Mouse (Mus musculus) embryo, embryonic 10.5 days (tissue): ENCODE results near the gene Acss3.
A peak's percentile ranks its signal among the peaks of the same experiment; 100 is the strongest.

ENCODE experiments used
- DNase-seq: peaks from one replicate; pipeline ENCODE4 v3.0.0-alpha.2; 2015; ENCODE audit warnings: low spot score

The Acss3 gene

DNA sequence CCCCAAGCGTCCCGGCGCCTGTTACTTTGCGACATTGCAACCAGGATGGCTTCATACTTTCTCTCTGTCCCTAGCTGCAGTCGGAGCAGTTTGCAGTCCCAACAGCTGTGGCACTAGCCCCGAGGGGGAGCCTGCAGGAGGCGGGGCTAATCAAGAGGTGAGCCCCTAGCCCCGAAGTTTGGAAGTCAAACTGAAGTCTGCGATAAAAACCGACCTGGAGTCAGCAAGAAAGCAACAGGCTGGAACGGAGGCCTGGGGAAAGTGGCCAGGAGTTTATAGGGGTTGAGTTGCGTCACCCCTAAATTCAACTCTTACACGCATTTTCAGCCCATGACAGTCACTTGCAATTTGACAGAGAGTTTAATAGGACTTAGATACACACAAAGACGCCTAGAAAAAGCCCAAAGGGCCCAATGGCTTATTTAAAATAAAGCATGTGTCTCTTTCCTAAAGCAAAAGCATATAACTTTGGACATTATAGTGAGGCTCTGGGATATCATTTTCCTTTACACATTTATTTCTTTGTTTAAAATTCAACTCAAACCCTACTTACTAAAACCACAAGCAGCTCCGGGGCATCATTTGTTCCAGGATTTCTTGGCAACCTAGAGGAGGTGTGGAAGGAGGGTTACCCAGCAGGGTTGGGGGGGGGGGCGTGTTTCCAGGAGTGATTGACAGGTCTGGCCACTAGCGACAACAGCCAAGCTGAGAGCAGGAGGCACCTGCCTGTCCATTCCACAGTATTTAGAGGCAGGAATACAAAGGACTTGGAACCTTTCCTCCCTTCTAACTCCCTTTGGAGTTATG, at the start of gene Acss3:
TSS of gene Acss3 (minus strand) at position 140 of the 807 bp plus-strand sequence.
- DNase-seq: peak; percentile 89

DNA sequence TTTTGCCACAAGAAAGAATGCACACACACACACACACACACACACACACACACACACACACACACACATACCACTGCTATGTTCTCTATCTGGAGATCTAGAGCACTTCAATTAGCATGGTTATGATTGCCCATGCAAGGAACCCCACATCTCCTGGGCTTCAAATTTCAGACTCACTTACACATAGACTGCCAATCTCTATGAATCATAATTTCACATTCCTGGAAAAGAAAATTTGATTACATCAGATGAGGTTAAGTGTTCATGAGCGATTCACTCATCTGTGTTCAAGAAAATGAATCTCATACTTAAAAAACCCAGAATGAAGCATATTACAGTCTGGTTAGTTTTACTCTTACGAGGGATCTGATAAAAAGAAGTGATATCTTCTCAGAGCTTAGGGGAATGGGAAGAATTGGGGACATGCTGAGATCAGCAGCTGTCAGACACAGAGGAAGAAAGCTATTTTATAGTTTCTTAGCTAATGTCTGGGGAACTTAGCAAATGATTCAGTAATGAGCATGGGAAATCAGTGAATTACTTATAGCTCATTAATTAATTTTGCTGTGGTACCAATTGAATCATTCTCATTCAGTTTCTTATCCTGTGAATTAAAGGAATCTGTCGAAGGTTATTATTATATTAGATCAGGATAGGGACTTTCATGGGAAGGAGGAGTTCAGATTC, 48.7 kb upstream of the Acss3 start:
- DNase-seq: no peak

DNA sequence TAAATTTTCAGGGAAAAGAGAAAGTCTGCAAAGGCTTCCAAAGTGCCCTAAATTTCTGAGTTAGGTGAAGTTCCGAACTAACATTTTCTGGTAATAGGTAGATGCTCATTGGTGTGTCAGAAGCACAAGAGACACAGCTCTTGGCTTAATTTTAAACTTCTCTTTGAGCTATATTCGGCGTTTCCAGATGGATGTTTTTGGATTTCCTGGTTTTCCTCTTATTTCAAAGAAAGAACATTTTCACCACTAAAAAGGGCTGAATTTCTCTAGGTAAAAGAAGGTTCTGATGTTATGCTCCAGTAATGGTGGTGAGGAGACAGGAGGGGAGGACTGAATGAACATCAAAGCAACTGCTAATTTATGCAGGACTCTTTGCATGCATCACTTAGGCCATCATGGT, 43.0 kb upstream of the Acss3 start:
- no peak for DNase-seq

DNA sequence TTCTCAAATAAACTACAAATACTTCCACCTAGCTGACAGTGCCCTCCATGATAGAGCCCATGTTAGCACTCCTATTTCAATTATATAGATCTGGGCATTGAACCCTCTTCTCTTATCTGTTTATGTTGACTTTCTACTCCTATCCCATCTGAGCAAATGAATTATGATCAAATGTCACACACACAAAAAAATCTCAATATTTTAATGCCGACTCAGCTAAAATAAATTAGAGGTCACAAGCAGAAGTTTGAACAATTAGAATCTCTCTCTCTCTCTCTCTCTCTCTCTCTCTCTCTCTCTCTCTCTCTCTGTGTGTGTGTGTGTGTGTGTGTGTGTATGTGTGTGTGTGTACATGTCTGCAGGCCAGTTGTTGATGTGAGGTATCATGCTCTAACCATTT, 25.3 kb upstream of the Acss3 start:
- no peak for DNase-seq

DNA sequence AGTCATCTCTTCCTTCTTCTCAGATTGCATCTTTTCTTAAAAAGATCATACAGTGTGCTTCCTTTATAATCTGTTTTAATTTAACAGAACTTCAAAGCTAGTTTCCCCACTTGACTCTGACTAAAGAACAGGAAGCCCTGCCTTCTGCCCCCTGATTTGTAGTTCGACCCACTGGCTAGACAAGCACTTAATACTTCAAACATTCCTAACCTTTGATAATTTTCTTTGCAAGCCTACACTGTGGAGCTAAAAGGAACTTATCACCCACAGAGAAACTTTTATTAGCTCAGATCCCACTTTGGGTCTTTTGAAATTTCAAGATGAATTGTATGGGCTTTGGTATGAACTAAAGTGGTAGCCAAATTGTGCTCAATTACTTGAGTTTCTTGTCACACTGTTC, 20.5 kb upstream of the Acss3 start:
- no peak for DNase-seq

DNA sequence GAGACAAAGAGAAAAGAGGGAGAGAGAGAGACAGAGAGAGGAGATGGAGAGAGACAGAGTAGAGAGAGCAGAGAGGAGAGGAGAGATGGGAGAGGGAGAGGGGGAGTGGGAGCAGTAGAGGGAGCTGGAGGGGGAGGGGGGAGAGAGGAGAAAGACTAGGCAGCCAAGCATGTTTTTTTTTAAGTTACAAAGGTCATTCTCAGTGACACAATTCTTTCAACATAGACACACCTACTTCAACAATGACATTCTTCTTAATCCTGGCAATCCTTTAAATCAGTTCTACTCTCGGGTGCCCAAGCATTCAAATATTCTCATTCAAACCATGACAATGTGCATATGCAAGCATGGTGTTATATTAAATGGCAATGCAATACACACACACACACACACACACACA, 19.4 kb upstream of the Acss3 start:
- no peak for DNase-seq

DNA sequence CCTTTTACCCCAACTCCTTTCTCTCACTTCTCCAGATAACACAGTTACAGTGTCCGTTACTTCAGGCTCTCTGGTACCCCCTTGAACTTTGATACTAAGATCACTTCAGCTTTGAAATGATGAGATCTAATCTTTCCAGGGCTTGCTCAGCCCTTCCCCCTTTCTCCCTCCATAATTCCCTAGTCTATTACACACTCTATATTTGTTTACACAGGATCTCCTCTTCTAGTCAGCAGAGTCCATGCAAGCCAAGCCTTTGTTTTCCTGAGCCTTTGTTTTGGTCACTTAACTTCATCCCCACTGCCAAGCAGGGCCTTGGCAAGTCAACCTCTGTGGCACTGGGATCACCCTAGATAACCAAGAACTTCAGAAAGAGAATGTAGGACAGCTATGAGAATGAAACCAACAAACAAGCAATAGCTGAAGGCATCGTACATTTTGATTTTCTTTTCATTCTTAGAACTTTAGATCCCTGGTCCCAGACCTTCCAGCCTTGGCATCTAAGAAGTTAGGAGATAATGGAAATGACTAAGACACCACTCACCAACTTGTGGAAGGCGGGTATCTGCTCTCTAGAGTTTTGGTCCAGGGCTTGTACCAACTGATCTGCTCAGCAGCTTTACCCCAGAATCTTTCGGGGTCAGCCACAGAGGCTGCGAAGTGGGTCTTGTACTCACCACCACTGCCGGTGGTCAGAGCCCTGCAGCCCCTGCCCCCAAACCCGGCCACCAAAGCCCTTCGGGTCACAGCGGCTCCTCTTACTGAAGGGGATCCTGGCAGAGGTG, 532 bp downstream of the Acss3 start:
- peak; percentile 18 for DNase-seq

DNA sequence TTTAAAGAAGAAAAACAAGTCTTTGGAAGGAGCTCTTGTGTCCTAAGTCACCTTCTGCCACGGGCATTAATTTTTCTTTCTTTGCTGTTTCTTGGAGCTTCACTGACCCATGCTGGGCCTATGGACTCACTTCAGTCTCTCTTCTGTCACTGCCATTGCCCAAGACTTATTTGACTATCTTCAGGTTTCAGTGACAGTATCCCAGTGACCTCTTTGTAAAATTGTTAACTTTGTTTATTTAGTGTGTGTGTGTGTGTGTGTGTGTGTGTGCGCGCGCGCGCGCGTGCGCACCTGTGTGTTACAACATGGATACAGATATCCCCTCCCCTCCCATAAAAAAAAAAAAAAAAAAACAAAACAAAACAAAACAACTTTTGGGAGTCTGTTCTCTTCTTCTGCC, 2.2 kb downstream of the Acss3 start:
- DNase-seq: no peak

DNA sequence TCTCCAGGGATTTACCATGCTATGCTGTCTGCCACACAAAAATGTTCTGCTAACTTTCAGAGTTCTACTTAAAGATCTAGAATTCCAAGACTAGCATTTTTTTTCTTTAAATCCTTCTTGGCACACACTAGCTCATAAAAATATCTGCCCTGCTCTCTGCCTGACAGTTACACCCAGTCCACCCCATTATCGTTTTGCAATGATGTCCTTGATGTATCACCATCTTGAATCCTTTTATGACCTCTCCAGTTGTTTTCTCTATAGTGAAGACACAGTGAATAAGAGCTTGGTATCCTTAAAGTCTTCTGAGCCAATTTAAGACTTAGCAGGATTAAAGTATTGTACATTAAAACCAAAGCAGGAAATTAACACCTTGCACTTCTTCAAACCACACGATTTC, 4.3 kb downstream of the Acss3 start:
- no peak for DNase-seq

DNA sequence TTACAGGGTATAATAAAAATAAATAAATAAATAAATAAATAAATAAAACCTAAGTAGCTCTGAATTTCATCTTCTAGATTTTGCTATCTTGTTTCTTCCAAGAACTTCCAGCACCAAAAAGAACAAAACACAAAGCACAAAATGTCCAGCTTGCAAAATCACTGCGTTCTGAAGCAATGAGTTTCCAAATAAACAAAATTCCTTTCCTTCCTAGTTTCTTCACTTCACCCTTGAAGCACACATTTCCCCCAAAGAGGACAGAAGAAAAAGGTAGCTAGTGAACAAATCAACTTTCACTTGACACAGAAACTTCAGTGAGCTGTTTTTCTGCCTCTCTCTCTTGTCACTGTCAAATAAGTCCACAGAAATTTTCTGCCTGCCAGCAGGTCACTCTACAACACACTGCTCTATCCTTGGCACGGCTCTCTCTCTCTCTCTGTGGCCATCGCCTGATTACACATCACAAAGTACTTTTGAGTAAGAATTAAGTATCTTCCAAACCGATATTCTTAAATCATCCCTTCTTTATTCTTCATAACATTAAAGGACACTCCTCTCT, 6.7 kb downstream of the Acss3 start:
- no peak for DNase-seq

DNA sequence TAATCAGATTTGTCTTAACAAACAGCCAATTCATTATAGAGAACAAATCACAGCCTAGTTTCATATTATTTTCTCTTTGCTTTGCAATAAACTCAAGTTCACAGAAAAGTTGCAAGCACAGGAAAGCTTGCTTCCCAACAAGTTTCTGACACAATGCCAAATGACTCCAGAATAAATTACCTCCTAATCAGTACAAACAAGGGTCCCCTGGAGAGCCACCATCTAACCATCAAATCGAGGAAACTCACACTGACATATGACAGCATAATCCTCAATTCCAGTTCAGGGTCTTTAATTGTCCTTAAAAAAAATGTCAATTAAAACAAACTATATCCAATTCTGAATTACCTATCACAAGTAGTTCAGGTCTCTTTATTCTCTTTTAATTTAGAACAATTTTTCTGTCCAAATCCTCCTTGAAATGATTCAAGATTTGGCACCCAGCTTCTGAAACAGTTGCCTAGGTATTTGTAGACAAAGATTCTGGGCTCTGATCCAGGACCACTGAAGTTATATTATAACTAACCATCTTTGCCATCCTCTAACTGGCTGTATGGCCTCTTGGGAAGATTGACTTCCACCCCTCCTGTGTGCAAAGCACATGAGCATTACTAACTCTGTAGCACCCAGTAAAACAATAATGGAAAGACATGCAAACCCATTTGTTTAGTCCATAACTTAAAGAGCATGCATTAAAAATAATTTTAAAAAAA, 7.4 kb downstream of the Acss3 start:
- no peak for DNase-seq

DNA sequence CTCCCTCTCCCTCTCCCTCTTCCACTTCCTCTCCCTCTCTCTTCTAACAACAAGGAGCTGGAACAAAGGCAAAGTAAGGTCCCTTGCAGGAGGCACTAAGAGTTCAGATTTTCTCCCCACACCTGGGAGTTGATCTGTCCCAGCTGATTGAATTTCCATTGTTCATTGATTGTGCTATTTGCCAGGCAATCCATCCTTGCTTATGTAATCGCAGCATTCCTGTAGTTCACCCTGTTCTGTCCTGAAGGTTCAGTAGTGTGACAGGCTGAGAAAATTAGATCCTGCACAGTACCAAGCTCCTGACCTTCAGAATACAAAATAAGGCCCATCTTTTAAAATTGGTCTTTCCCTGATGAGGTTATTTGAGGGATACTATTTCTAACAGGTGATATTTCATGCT, 8.3 kb downstream of the Acss3 start:
- no peak for DNase-seq

DNA sequence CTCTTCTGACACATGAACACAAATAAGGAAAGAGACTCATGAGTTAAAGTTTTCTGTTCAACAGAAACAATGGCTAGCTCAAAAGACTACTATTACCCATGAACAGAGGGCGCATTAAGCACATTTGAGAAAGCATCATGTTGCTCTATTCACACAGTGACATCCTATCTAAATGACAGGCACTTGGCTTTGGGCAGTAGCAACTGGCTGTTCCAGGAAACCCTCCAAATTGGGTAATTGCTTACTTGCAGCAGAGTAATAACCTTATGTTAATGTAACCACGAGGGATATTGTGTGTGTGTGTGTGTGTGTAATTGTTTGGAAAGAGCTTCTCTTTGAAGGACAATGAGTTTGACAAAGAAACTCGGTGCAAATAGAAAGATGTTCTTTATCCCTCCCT, 29.0 kb downstream of the Acss3 start:
- no peak for DNase-seq

DNA sequence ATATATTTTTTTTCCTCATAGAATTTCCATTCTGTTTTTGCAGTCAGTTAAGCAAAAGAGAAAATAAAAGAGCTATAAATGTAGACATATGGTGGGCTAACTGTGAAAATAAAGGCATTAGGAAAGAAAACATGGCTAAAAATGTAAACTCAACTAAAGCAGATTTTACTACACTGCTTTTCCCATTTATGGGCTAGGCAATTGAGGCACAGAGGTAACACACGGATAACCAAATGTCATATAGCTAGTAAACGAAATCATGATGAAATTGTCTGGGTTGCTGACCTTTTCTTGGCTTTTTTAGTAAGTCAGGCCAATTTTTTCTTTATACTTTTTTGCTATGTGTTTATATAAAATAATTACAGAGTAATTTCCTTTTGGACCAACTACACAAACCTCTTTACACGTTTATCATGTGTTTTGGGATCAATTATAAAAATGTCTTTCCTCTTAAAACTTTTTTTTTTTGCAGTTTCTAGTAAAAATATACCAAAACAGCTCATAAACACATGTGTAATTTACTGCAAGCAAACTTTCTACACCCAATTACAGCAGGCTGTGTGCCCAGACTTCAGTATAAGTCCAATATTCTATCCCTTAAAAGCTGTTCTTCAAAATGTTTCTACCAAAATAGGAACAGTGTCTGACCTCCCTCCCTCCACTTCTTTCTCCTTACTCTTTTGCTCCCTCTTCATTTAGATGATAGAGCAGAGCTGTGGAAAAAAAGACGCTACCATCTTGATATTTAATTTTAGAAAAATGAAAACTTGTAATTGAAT, 69.4 kb downstream of the Acss3 start:
- DNase-seq: no peak

DNA sequence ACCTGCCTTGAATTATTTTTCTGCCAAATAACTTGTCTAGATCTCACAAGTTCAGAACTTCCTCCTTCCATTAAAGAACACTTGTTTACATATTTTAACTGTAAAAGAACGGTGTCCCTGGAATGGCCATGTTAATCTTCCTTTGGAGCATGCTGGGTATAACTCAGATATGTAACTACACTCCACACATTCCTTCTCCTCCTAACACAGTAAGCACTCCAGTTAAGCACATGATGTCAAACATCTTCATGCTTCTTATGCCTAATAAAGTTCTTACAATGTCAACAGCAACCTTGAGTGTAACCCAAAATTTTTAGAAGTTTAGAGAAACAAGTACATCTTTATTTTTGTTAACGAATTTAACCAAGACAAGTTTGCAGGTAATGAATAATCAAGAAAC, 73.0 kb downstream of the Acss3 start:
- DNase-seq: no peak

DNA sequence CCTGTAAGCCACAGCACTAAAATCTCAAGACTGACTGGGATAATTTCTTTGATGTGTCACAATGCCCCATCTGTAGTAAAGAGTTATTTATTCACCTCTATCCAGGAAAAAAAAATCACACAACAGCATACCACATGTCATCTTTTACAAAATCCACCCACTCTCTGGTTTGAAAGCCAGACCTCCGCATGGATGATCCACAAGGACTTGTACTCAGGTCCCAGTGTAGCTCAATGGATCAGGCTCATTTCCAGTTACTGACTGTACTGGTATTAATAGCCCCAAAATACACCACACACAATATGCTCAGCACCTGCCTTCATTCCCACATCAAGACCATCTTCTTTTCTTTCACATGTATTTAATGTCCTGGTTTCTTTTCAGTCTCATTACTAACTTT, 80.8 kb downstream of the Acss3 start:
- no peak for DNase-seq

DNA sequence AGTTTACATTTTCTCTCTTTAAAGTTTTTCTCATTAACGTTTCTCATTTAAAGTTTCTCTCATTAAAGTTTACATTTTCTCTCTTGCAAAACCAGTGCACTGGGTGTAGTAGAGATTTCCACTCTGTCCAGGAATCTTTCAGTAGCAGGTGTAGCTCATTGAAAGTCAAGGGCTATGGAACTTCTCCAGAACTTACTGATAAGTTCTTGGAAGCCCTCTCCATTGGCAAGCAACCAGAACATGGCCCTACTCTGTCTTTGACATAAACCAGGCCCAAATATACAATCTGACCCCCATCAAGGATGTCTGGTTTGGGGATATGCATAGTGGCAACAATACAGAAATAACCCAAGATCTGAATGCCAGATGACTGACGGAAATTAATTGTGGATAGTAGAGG, 82.6 kb downstream of the Acss3 start:
- DNase-seq: no peak

DNA sequence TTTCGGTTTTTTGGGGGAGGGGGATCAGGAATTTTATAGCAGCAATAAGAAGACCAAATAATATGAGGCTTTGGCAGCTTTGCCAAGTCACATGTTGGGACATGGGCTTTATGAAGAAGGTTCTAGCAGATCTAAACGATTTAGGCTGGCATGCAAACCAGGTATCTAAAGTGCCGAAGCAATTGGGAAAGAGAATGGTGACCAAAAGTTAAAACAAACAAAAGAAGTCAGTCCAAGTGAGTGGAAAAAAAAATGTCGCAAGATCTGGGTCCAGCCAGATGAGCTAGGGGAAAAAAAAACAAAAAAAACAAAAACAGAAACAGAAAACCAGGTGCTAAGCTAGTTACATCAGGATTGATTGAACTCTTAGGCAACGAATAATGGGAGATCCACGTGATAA, 83.1 kb downstream of the Acss3 start:
- DNase-seq: no peak

DNA sequence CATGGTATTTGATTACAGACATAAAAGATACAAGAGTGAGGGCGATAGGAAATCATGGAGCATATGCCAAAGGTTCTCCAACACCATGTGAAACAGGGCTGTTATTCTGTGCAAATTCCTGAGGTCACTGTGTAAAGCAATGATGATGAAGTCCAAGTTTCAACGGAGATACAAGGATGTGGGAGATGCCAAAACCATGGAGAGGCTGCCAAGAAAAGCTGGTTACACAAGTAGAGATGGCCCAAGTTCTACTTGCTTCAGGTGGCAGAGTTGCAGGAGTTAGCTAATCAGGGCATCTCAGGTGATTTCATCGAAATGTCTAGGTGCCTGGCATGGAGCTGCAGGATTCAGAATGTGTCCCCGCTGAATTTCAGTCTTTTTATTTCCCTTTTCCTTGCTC, 84.3 kb downstream of the Acss3 start:
- no peak for DNase-seq

DNA sequence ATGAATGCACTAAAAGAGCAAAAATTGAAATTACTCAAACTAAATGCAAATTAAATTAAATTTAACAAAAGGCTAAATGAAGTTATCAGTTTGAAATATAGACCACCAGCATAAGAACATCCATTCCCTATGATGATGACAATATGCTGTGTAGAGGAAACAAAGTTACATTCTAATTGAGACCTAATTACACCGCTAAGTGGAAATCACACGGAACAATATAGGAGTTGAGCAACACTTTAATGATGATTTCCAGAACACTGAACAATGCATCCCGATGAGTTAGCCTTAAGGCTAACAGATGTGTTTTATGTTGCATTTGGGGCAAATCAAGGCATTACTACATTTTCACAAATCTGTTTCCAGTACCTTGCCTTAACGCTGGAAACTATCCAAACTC, 99.2 kb downstream of the Acss3 start:
- DNase-seq: no peak

DNA sequence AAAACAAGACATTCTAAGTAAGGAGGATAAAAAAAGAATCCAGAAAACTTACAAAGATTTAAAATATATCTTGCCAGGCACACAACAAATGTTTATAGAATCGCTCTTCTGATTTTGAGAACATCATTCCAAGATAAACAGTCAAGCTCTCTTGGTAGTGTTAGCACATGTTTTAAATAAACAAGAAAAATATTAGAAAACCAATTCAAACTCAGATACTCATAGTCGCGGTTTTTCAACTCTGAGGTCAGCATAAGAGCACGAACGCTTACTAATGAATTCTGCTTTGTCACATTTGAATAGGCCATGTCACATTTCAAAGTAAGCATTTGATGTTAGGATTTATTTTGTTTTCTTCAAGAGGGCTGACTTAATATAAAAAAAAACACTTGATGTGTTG, 102.3 kb downstream of the Acss3 start:
- DNase-seq: no peak
